Mouse (Mus musculus) cerebellum, postnatal 25 days (tissue): ENCODE results near the gene Spag9.
A peak's percentile ranks its signal among the peaks of the same experiment; 100 is the strongest.

Source experiments
- DNase-seq, 2 experiments: peaks; one replicate each; pipeline ENCODE4 v3.0.0; 2021; ENCODE audit warnings: mixed read lengths in 2 of 2

The Spag9 gene

DNA sequence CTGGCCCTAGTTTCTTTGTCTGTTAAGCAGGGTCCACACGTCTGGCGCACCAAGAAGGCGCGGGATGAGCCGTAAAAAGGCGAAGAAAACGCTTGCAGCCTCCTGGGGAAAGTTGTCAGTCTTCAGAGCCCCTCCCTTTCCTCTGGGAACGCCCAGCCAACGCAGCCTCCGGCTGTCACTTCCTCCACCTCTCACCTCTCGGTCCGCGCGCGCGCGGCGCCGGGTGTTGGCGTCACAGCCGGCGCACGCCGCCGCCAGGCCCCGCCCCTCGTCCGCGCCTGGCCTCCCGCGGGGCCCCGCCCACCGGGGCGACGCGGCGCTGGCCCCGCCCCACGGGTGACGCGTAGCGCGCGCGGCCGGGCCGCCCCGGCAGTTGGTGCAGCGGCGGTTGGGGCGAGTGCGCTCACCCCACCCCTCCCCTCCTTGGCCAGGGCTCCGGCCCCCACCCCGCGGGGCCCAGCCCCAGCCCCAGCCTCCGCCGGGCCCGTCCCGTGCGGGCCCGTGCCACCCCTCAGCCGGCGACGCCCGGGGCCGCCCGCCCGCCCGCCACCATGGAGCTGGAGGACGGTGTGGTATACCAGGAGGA lies at the start of gene Spag9:
TSS of gene Spag9 (plus strand) at position 372 of the 586 bp plus-strand sequence.
- DNase-seq, result peak; percentile 95 to 98

DNA sequence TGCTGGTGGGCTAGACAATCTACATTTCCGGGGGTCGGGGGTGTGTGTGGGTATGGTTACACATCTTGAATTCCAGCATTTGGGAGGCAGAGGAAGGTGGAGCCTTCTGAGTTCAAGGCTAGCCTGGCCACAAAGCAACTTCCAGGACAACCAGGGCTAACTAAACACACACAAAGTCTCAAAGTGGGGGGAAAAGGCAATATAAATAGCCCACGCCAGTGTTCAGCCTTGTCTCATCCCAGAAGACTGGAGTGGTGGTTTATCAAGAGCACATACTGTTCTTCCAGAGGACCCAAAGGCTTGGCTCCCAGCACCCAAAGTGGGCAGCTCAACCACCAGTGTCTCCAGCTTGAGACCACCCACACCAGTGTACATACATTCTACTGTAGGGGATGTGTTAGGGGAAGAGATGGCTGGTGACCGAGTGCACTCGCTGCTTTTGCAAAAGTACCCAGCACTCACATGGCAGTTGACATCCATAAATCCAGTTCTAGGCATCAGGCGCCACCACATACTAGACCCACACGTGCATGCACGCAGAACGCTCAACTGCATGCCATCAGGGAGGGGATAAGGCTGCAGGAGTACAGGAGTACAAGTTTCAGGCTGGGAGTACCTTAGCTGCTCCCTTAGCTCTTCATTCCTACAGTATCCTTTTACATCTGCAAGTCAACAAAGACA lies 46.9 kb upstream of the Spag9 start:
- DNase-seq, result no peak

DNA sequence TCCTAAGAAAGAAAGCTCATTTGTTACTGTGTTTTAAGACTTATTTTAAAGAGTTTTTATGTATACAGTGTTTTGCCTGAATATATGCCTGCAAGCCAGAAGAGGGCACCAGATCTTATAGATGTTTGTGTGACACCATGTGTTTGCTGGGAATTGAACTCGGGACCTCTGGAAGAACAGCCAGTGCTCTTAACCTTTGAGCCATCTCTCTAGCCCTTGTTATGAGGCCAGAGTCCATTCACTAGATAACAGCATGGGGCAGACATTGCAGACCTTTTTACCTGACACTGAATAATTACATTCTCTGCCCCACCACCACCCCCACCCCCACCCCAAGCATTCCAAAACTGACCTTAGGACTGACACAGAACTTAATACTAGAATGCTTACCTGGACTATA lies 45.8 kb upstream of the Spag9 start:
- DNase-seq, result no peak

DNA sequence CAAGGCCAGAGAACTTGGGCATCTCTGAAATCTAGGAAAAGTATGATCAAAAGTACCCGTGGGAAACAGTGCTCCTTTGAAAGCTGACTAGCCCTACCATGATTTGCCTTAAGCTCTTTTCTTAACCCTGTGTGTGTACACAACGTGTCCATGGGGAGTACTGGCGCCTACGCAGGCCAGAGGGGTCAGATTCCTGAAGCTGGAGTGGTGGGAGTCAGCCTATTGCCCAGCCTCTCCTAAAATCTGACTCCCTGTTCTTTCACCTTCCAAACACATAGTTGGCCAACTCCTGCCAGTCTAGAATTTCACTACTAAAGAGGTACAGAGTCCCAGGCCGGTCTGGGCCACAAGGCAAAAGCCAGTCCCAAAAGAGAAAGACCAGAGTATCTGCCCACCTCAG lies 43.5 kb upstream of the Spag9 start:
- no peak for DNase-seq

DNA sequence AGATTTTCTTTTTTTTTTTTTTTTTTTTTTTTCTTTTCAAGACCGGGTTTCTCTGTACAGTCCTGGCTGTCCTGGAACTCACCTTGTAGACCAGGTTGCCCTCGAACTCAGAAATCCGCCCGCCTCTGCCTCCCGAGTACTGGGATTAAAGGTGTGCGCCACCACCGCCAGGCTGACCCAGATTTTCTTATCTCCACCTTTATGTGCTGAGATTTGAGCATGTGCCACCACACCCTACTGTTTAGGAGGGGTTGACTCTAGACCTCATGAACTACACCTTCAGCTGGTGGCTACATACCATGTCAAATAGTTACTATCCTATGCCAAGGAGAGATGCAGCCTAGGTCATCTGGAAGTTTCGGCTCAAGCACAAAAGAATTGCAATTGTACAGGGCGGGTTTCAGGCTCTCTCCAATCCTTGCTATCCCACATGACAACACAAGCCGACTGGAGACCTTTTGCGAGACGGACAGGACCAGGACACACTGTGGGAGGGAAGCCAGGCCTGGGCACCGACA lies 41.1 kb upstream of the Spag9 start:
- peak in 1 of 2 experiments; percentile 29 for DNase-seq

DNA sequence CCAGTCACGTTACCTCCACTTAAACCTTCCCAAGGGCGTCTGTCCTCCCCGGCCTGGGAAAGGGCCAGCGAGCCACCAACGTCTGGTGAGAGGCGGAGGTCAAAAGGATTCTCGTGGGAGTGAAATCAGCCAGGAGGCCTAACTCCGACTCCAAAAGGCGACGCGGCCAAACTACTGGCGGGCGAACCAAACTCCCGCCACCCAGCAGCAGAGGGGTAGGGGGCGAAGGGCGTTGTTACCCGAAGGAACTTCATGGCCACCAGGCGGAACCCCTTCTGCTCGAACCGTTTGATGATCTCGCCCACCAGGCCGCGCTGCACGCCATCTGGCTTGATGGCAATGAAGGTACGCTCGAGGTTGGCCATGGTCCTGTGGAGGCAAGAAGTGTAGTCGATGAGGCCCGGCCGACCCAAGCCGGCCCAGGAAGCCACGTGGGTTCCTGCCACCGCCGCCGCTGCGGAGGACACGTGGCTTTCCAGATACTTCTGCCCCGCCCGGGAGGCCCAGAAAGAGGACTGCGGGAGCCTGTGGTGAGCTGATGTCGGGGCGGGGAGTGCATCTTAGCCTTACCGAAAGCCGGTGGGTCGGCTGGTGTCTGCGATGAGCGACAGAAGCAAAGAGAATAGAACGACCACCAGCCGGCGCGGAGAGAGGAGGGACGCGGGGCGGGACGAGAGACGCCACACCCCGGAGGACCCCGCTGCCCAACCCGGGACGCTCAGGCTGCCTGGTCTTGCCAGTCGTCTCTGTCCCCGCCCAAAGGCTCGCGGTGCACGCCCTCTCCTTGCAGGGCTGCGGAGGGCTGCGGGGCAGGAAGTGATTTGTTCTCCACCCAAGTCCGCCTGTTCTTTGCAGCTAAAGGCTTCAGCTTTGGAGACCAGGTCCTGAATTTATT lies 40.4 kb upstream of the Spag9 start:
- peak; percentile 84 to 90 for DNase-seq

DNA sequence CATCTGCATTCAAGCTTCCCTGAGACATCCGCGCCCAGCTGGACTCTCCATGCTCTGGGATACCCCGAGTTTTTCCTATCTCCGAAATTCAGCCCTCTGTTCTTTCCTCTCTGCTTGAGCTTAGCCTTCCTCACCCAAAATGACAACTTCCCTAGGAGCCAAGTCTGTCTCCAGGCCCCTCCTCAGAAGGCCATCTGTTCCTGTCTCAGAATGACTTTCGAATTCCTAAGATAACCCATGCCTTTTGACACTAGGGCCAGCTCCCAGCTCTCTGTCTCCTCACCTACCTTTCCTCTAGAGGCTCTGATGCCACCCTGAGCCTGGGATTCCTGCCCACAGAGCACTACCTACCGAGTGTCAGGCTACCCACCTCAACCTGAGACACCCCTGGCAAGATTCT lies 39.7 kb upstream of the Spag9 start, which contains the start of gene Nme2:
TSS of gene Nme2 (minus strand) at position 101 of the 400 bp plus-strand sequence.
- peak in 1 of 2 experiments; percentile 29 for DNase-seq

DNA sequence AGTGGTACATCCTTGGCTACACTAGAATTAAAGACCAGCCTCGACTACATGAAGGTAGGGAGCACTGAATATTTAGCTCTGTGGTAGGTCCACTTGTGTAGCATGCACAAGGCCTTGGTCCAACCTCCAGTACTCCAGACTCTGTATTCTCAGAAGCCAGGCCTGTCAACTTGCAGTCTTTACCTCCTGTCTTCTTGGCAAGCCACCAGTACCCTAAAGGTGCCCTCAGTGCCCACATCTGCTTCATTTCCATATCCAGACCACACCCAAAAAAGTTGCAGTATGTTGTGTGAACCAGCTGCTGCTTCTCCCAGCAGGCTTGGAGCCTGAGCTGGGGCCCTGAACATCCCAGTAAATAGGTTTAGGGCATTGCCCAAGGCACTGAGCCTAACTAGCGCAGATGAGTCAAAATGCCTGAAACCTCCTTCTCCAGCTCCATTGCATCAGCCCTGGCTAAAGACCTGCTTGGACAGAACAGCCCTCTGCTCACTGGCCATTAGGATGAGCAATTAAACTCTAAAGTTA lies 38.8 kb upstream of the Spag9 start:
- no peak for DNase-seq

DNA sequence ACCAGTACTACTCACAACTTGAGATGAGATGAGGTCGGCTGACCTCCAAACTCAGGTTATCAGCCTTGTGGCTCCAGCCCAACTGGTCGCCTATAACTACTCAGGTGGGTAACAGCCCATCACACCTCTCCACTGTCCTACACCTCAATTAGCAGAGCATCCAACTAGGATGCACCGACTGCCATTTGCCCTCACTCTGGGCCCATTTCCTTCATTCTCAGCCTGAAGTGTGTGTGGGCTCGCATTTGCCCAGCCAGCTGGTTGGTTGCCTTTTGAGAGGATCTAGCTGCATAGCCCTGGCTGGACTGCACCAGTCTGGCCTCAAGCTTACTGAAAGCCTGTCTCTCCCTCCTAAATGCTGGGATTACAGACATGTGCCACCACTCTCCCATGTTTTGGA lies 38.1 kb upstream of the Spag9 start:
- no peak for DNase-seq

DNA sequence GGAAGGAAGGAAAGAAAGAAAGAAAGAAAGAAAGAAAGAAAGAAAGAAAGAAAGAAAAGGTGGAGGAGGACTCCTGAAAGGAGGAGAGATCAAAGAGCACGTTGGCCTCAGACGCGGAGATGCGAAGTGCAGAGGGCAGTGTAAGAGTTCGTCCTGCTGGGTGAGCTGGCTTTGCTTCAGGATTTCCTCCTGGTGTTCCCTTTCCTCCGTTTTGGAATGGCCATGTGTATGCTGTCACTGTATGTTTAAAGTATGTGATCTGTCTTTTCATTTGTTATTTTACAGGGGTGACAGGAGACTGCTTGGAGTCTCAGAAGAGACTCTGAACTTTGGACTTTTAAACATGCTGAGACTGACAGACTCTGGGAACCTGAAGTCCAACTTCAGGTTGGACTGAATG lies 34.4 kb upstream of the Spag9 start:
- no peak for DNase-seq

DNA sequence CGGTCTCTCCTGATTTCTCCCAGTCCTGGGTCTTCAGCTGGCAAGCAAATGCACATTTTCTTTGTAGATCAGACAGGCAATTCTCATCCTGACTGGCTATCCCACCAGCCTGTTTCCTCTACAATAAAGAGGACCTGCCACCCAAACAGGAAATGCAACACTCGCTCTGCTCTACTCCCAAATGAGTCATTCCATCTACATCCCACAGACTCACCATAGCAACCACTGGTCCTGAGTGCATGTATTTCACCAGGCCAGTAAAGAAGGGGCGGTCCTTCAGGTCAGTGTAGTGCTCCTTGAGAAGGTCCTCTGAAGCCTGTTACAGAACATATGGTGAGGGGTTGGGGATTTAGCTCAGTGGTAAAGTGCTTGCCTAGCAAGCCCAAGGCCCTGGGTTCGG lies 32.9 kb upstream of the Spag9 start:
- DNase-seq, result no peak

DNA sequence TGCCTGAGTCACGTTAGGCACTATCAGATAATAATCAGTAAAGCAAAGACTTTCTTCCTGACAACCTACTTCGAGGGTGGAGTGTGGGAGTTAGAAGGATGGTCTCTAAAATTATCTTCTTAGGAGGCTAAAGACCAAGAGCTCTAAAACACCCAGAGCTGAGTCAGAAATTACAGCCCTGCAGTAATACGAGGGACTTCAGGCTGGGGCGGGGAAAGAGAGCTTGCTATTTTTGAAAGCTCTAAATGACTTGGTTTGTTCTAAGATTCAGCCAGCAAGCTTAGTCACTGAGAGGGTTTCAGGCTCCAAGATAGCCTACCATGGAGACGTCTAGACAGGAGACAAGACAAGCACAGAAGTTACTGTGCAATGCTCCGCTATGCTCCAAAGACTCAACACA lies 30.5 kb upstream of the Spag9 start:
- DNase-seq, result no peak

DNA sequence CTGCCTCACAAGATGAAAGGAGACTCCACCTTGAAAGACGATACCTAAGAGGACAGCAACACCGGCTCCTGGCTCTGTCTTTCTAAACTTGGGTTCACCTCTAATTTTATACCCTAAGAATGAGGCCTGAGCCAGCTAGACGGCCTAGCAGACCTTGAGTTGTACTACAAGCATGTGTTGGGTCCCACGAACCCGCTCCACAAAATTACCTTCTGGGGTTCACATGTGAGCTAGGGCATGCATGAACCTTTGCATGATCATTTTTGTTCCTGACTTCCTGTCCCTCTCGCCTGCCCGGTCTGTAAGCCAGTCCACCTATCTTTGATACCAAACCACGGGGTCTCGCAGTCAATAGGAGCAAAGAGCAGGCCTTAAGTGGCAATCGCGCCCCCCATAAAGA lies 28.5 kb upstream of the Spag9 start:
- peak; percentile 19 to 20 for DNase-seq

DNA sequence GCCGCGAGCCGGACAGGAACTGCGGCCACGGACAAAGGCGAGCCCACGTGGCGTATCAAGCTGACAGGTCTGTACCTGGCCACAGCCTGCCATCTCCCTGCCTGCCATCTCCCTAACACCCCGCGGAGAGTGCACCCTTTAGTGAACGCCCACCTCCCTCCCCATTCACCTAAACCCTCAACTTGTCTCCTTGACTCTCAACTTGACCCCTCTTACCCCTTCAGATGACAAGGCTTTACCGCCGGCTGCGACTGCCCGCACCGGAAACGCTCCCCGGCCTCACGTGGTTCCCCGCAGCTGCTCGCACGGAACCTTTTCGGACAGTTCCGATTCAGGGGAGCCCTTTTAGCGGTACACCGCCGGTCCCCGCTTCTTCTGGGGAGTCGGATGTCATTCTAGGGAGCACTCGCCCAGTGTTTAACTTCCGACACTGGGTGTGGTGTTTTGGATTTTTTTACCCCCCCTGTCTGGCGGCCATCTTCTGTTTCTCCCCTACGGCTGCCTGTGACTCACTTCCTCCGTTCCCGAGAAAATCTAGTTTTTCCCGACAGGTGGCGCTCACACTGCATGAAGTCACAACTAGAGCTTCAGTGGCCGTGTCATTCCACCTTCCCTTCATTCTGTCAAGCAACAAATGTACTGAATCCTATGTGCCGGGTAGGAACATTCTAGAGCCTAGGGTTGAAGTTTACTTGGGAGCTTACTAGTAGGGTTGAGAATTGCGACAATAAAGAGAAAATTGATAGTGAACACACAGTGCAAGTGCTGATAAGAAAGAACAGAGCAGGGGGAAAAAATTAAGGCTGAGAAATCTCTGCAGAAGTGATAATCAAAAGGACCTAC lies 27.7 kb upstream of the Spag9 start, which contains the start of the genes Gm20390 and Nme1:
TSS of gene Gm20390 (minus strand) at position 289 of the 843 bp plus-strand sequence.
TSS of gene Nme1 (minus strand) at position 517 of the 843 bp plus-strand sequence.
- peak; percentile 97 to 98 for DNase-seq

DNA sequence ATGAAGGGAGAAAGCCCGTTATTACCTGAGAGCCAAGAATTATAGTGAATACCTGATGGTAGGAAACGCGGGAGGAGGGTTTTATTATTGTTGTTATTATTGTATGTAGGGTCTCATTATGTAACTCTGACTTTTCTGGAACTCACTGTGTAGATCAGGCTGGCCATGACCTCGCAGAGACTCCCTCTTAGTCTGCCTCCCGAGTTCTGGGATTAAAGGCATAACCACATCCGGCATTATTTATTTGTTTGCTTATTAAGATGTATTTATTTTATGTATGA lies 27.1 kb upstream of the Spag9 start:
- no peak for DNase-seq

DNA sequence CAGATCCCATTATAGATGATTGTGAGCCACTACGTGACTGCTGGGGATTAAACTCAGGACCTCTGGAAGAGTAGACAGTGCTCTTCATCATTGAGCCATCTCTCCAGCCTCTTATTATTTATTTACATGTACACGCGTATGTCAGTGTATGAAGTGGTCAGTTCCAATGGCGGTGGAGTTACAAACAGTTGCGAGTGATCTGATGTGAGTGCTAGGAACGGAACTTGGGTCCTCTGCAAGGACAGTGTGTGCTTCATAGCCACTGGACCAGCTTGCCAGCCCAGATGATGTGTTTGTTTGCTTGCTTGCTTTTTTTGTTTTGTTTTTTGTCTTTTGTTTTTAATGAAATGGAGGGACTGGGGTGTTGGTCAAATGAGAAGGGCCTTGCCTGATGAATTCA lies 26.7 kb upstream of the Spag9 start:
- no peak for DNase-seq

DNA sequence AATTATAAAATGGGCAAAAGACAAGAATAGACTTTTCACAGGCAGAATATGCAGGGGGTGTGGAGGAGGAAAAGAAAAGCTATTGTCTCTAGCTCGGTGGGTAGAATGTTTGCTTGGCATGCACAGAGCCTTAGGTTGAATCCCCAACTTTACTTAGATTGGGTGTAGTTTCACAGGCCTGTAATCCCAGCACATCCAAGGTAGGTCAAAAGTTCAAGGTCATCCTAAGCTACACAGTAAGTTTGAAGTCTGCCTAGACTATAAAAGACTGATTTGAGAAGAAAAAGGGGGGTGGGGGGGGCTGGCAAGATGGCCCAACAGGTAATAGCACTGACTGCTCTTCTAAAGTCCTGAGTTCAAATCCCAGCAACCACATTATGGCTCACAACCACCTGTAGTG lies 26.1 kb upstream of the Spag9 start:
- DNase-seq, result no peak

DNA sequence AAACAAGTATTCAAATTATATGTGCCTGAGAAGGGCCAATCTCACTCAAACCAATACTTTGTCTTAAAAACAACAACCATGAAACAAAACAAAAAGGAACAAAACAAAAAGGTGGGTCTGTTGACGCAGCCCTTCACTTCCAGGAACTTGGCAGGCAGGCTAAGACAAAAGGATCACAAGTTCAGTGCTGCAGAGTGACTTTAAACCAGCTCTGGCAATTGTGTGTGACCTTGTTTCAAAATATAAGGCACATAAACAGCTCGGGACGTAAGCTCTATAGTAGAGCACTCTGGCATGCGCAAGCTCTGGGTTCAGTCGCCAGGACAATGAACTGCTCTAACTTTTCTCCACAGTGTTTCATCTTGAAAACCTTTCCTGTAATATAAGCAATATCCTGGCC lies 22.9 kb upstream of the Spag9 start:
- no peak for DNase-seq

DNA sequence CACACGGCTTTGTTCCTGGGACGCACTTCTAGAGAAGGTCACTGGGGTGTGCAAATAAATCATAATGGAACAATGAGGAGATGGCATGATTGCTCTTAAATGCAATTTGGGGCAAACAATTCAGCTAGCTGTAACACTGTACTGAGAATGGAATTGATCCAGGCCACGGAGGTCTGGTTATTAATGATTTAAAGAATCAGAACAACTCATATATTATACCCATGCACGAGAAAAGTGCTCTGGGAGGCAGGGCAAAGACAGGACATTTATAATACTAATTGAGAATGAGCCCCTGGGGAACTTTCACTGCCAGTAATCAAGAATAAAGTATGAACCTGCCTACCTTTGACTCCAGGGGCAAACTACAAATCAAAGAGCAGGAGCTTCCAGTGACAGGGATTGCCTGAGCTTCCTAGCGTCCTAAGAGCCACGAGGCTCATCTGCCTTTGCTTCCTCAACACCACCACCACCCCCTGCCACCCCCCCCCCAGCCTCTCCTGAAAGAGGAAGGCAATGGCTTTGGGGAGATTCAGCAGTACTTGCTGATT lies 16.3 kb upstream of the Spag9 start:
- no peak for DNase-seq

DNA sequence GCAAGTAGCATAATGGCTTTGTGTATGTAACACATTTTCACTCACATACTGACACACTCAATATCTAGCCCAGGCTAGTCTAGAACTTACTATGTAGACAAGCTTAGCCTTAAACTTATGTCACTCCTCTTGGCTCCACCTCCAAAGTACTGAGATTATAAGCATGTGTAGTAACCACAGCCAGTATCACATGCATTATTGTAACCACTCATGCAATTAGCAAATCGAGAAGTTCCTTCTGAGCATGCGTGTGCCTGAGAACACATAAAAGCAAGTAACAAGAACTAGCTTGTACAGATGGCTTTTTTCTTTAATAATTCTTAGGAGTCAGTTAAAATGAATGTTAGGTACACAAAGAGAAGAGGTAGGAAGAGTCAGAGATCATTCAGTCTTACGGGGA lies 11.3 kb upstream of the Spag9 start:
- DNase-seq, result no peak

DNA sequence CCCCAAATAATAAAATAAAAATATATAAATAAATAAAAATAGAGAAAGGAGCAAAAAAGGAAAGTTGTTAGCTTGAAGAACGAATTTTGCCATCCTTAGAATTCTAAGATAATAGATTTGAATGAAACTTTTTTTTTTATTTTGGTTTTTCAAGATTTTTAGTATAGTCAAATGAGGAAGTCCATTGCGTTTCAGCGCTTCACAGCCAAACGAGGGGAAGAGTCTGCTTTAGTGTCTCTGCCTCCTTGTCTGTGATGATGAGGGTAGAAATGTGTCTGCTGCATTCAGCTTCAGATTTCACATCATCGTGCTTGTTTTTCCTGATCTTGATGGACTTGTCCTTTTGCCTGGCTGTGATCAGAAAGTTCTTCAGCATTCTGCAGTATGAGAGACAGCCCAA lies 10.6 kb upstream of the Spag9 start:
- no peak for DNase-seq

DNA sequence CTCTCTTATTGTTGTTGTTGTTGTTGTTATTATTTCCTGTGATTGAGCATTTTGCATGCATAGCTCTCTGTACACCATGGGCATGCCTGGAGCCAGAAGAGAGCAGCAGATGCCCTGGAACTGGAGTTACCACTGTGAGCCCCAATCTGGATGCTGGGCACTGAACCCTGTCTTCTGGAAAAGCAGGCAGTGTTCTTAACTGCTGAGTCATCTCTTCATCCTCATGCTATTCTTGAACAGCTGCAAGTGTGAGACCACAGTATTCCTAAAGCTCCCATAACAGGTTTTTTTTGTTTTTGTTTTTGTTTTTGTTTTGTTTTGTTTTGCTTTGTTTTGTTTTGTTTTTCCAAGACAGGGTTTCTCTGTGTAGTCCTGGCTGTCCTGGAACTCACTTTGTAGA lies 9.6 kb upstream of the Spag9 start:
- no peak for DNase-seq
